Mouse (Mus musculus) liver, embryonic 15.5 days (tissue): Measurements from ENCODE around the gene Mmp14. TPM values are rescaled to one million over a fixed set of nuclear protein-coding genes. Genes with fewer than 3 reads are reported as not detected.

ENCODE experiments used
- ATAC-seq: fragments of 200-750 bp; cut with Nextera tagmentation; 2 replicates; pipeline ENCODE4 v1.8.0; 2017; ENCODE audit warnings: moderate number of reproducible peaks, mild to moderate bottlenecking, moderate library complexity; ENCODE audit not compliant: insufficient read depth
- H3K27ac ChIP-seq: fragments of 300-500 bp; sonication (generic); replicated peaks from 2 replicates; pipeline ENCODE4 v1.5.1; 2015; ENCODE audit warnings: mild to moderate bottlenecking, inconsistent platforms
- H3K27me3 ChIP-seq: fragments of 300-500 bp; sonication (generic); 2 replicates; pipeline ENCODE4 v1.6.1; 2015; ENCODE audit warnings: mild to moderate bottlenecking, inconsistent platforms
- H3K36me3 ChIP-seq: fragments of 300-500 bp; sonication (generic); replicated peaks from 2 replicates; pipeline ENCODE4 v1.6.1; 2015; ENCODE audit warnings: moderate library complexity, mild to moderate bottlenecking, inconsistent platforms
- H3K4me1 ChIP-seq: fragments of 300-500 bp; sonication (generic); replicated peaks from 2 replicates; pipeline ENCODE4 v1.6.1; 2015; ENCODE audit warnings: inconsistent platforms
- H3K4me2 ChIP-seq: fragments of 300-500 bp; sonication (generic); 2 replicates; pipeline ENCODE4 v1.6.1; 2015; ENCODE audit warnings: moderate library complexity, mild to moderate bottlenecking, inconsistent platforms
- H3K4me3 ChIP-seq: fragments of 300-500 bp; sonication (generic); replicated peaks from 2 replicates; pipeline ENCODE4 v1.5.1; 2015; ENCODE audit warnings: mild to moderate bottlenecking, inconsistent platforms
- H3K9ac ChIP-seq: fragments of 300-500 bp; sonication (generic); 2 replicates; pipeline ENCODE4 v1.6.1; 2015; ENCODE audit warnings: moderate library complexity, mild to moderate bottlenecking, inconsistent platforms
- H3K9me3 ChIP-seq: fragments of 300-500 bp; sonication (generic); replicated peaks from 2 replicates; pipeline ENCODE4 v1.6.1; 2016; ENCODE audit warnings: inconsistent platforms
- WGBS: fragments of 180-500 bp; shearing (Covaris S2); methylation state at CpG from one replicate; pipeline ENCODE4 v1.1.7; 2015; ENCODE audit warnings: mixed read lengths; ENCODE audit not compliant: insufficient replicate concordance; 5-methylcytosine and 5-hydroxymethylcytosine counted together
- polyA plus RNA-seq: library from polyadenylated mRNA; unstranded; fragments of >200 nt; fragmentation: Nextera tagmentation; extraction: Ambion mirVana; gene quantifications from 2 replicates; pipeline ENCODE4 v1.2.1, GENCODE M21; 2015

The Mmp14 gene
- polyA plus RNA-seq, 1 experiment from 2014 or later = 22.6 TPM

- H3K9me3 ChIP-seq = no peaks in the 10 kb centered on the region
- no peak overlapping the region for H3K4me2 ChIP-seq
- H3K9ac ChIP-seq = no peak overlapping the region
- no peak for ATAC-seq
- H3K27me3 ChIP-seq = no peaks in the 10 kb centered on the region
- peaks cover 7% of the 10 kb centered on the region; the same call in 1 of the 2 replicates for H3K36me3 ChIP-seq
- WGBS = 56% methylated on average over 7 of the region's 7 CpGs
- peaks cover 6% of the 10 kb centered on the region; the same call in 1 of the 2 replicates for H3K4me1 ChIP-seq
- H3K4me3 ChIP-seq = no peak overlapping the region
- no peak overlapping the region for H3K27ac ChIP-seq
Measured at GRCm38 (mm10) chr14:54397872-54398527, 33.4 kb upstream of the Mmp14 start.

GRCm38 (mm10) chr14:54398528-54398916 is 32.9 kb upstream of the Mmp14 start:
- no peaks in the 10 kb centered on the region for H3K9me3 ChIP-seq
- no peak overlapping the region for H3K27ac ChIP-seq
- H3K4me1 ChIP-seq = peaks cover 6% of the 10 kb centered on the region; the same call in 1 of the 2 replicates
- no peak overlapping the region for H3K4me3 ChIP-seq
- H3K9ac ChIP-seq = no peak overlapping the region
- H3K27me3 ChIP-seq = no peaks in the 10 kb centered on the region
- H3K36me3 ChIP-seq = peaks cover 7% of the 10 kb centered on the region; the same call in 1 of the 2 replicates
- WGBS = 53% methylated on average over 7 of the region's 7 CpGs
- H3K4me2 ChIP-seq = no peak overlapping the region
- ATAC-seq = no peak

- H3K27ac ChIP-seq = no peak overlapping the region
Measured at GRCm38 (mm10) chr14:54398921-54399382, 32.5 kb upstream of the Mmp14 start.

GRCm38 (mm10) chr14:54401723-54402122 is 29.7 kb upstream of the Mmp14 start:
- H3K36me3 ChIP-seq = no peaks in the 10 kb centered on the region
- peaks cover 22% of the 10 kb centered on the region for H3K4me1 ChIP-seq
- H3K4me3 ChIP-seq = no peak overlapping the region
- H3K4me2 ChIP-seq = no peak overlapping the region
- no peak overlapping the region for H3K27ac ChIP-seq
- ATAC-seq = no peak
- H3K27me3 ChIP-seq = no peaks in the 10 kb centered on the region
- WGBS = 62% methylated on average over 3 of the region's 3 CpGs
- no peaks in the 10 kb centered on the region for H3K9me3 ChIP-seq
- H3K9ac ChIP-seq = no peak overlapping the region

More at GRCm38 (mm10) chr14:54398921-54399382, 32.5 kb upstream of the Mmp14 start:
- ATAC-seq = no peak
- H3K4me3 ChIP-seq = no peak overlapping the region
- no peak overlapping the region for H3K9ac ChIP-seq
- 53% methylated on average over 8 of the region's 8 CpGs for WGBS
- H3K9me3 ChIP-seq = no peaks in the 10 kb centered on the region
- peaks cover 6% of the 10 kb centered on the region; the same call in 1 of the 2 replicates for H3K4me1 ChIP-seq
- H3K36me3 ChIP-seq = peaks cover 7% of the 10 kb centered on the region; the same call in 1 of the 2 replicates
- no peak overlapping the region for H3K4me2 ChIP-seq
- H3K27me3 ChIP-seq = no peaks in the 10 kb centered on the region

GRCm38 (mm10) chr14:54408336-54409056 is 22.9 kb upstream of the Mmp14 start:
- Histone ChIP-seq H3K27me3 (no peaks in the 10 kb centered on the region), H3K4me1 (peaks cover 49% of the 10 kb centered on the region), H3K27ac (peak overlapping the region; percentile 67; the same call in 1 of the 2 replicates), H3K4me2 (peak overlapping the region; percentile 30), H3K9ac (no peak overlapping the region), H3K36me3 (0 out of 2 replicates have a peak, but pooled peaks cover 6% of the 10 kb centered on the region), H3K4me3 (0 out of 2 replicates have a peak overlapping the region, but pooled peaks have one; percentile 7), H3K9me3 (no peaks in the 10 kb centered on the region)
- WGBS = 77% methylated on average over 25 of the region's 25 CpGs
- no peak for ATAC-seq

GRCm38 (mm10) chr14:54409057-54409645 is 22.3 kb upstream of the Mmp14 start:
- Histone ChIP-seq H3K36me3 (0 out of 2 replicates have a peak, but pooled peaks cover 6% of the 10 kb centered on the region), H3K27me3 (no peaks in the 10 kb centered on the region), H3K9me3 (no peaks in the 10 kb centered on the region), H3K4me2 (peak overlapping the region; percentile 39), H3K27ac (peak overlapping the region; percentile 67), H3K4me3 (peak overlapping the region; percentile 9; the same call in 1 of the 2 replicates), H3K9ac (no peak overlapping the region), H3K4me1 (peaks cover 56% of the 10 kb centered on the region)
- no peak for ATAC-seq
- WGBS = 45% methylated on average over 7 of the region's 7 CpGs

GRCm38 (mm10) chr14:54409980-54410810 is 21.2 kb upstream of the Mmp14 start:
- 0 out of 2 replicates have a peak, but pooled peaks cover 6% of the 10 kb centered on the region for H3K36me3 ChIP-seq
- H3K4me3 ChIP-seq = peak overlapping the region; percentile 9
- peaks cover 58% of the 10 kb centered on the region for H3K4me1 ChIP-seq
- H3K27me3 ChIP-seq = no peaks in the 10 kb centered on the region
- H3K9me3 ChIP-seq = no peaks in the 10 kb centered on the region
- peak overlapping the region; percentile 21; the same call in 1 of the 2 replicates for H3K9ac ChIP-seq
- 21% methylated on average over 17 of the region's 17 CpGs for WGBS
- H3K27ac ChIP-seq = peak overlapping the region; percentile 67
- ATAC-seq = peak; percentile 50
- H3K4me2 ChIP-seq = peak overlapping the region; percentile 39

- H3K27me3 ChIP-seq = no peaks in the 10 kb centered on the region
- no peak overlapping the region for H3K4me2 ChIP-seq
- H3K36me3 ChIP-seq = 0 out of 2 replicates have a peak, but pooled peaks cover 6% of the 10 kb centered on the region
- H3K9ac ChIP-seq = no peak overlapping the region
- H3K9me3 ChIP-seq = no peaks in the 10 kb centered on the region
- no peak overlapping the region for H3K27ac ChIP-seq
- ATAC-seq = no peak
- H3K4me1 ChIP-seq = peaks cover 62% of the 10 kb centered on the region
- H3K4me3 ChIP-seq = no peak overlapping the region
- WGBS = 54% methylated on average over 9 of the region's 9 CpGs
Measured at GRCm38 (mm10) chr14:54412000-54412576, 19.3 kb upstream of the Mmp14 start.

GRCm38 (mm10) chr14:54412629-54413170 is 18.7 kb upstream of the Mmp14 start:
- WGBS = 51% methylated on average over 2 of the region's 2 CpGs
- Histone ChIP-seq H3K27me3 (no peaks in the 10 kb centered on the region), H3K9me3 (no peaks in the 10 kb centered on the region), H3K9ac (no peak overlapping the region), H3K27ac (no peak overlapping the region), H3K4me1 (peaks cover 68% of the 10 kb centered on the region), H3K4me3 (no peak overlapping the region), H3K4me2 (no peak overlapping the region), H3K36me3 (0 out of 2 replicates have a peak, but pooled peaks cover 6% of the 10 kb centered on the region)
- ATAC-seq = no peak
